ENCODE assay signal across 8 mouse cellular contexts in genomic region chr17:31563632-31564014, GRCm38 (mm10). TPM values are rescaled to one million over a fixed set of nuclear protein-coding genes. Genes with fewer than 3 reads are reported as not detected.
DNase-seq lines count a peak whose midpoint lies in the region; ATAC-seq and TF ChIP-seq lines count a peak whose summit lies in the region.

No protein-coding gene starts in this region.

- no peaks in the 10 kb centered on the region for H3K27me3 ChIP-seq in cerebellum, adult 2 months (ENCODE audit: control insufficient read depth, insufficient read depth, low read length)
- no peaks in the 10 kb centered on the region for H3K27me3 ChIP-seq in liver, embryonic 12.5 days (replicated peaks)
- no peaks in the 10 kb centered on the region for H3K27me3 ChIP-seq in neural tube, embryonic 12.5 days (replicated peaks)

- TF ChIP-seq POLR2A in cerebellum, adult 2 months (IDR thresholded peaks at IDR 0.05; ENCODE audit: borderline replicate concordance, insufficient read depth, low read length) = no peak

- H3K9ac ChIP-seq in liver, embryonic 12.5 days = peak overlapping the region; percentile 77
- H3K9ac ChIP-seq in neural tube, embryonic 12.5 days = peak overlapping the region; percentile 55

- 1% methylated on average over 12 of the region's 12 CpGs for WGBS in cerebellum, adult 2 months
- WGBS in liver, embryonic 12.5 days (ENCODE audit: insufficient replicate concordance) = 12% methylated on average over 12 of the region's 12 CpGs
- WGBS in neural tube, embryonic 12.5 days = 22% methylated on average over 12 of the region's 12 CpGs

- H3K4me3 ChIP-seq in cerebellum, adult 2 months (replicated peaks; ENCODE audit: insufficient read depth, low read depth, low read length) = peak overlapping the region; percentile 90
- peak overlapping the region; percentile 58 for H3K4me3 ChIP-seq in liver, embryonic 12.5 days
- peak overlapping the region; percentile 76 for H3K4me3 ChIP-seq in neural tube, embryonic 12.5 days

- H3K36me3 ChIP-seq in liver, embryonic 12.5 days = peaks cover 4% of the 10 kb centered on the region; the same call in 1 of the 2 replicates
- no peaks in the 10 kb centered on the region for H3K36me3 ChIP-seq in neural tube, embryonic 12.5 days

- peak overlapping the region; percentile 85 for H3K4me2 ChIP-seq in liver, embryonic 12.5 days
- H3K4me2 ChIP-seq in neural tube, embryonic 12.5 days (replicated peaks) = peak overlapping the region; percentile 69

- peaks cover 15% of the 10 kb centered on the region for H3K4me1 ChIP-seq in cerebellum, adult 2 months (ENCODE audit: control insufficient read depth, insufficient read depth, low read length)
- H3K4me1 ChIP-seq in liver, embryonic 12.5 days = peaks cover 38% of the 10 kb centered on the region
- H3K4me1 ChIP-seq in neural tube, embryonic 12.5 days = peaks cover 33% of the 10 kb centered on the region

- peak overlapping the region; percentile 96 for H3K27ac ChIP-seq in cerebellum, adult 2 months (ENCODE audit: insufficient read depth, low read length)
- peak overlapping the region; percentile 96 for H3K27ac ChIP-seq in liver, embryonic 12.5 days
- peak overlapping the region; percentile 48 for H3K27ac ChIP-seq in neural tube, embryonic 12.5 days

- no peak for ATAC-seq in liver, embryonic 12.5 days
- ATAC-seq in neural tube, embryonic 12.5 days (ENCODE audit: low FRiP score, low read depth) = no peak

- H3K9me3 ChIP-seq in liver, embryonic 12.5 days (replicated peaks) = no peaks in the 10 kb centered on the region
- H3K9me3 ChIP-seq in neural tube, embryonic 12.5 days = no peaks in the 10 kb centered on the region

- TF ChIP-seq CTCF in cerebellum, adult 2 months (IDR thresholded peaks at IDR 0.05; ENCODE audit: borderline replicate concordance, insufficient read depth, low read depth, low read length) = no peak

- DNase-seq in gastrocnemius, postnatal 10 days = peak; percentile 43
- DNase-seq in gastrocnemius, postnatal 25 days = no peak
- peak in 1 of 2 experiments; percentile 68 for DNase-seq in cerebellum, adult 2 months
- DNase-seq in frontal cortex, postnatal 10 days (ENCODE audit: low spot score in 2 of 2) = peak; percentile 35 to 37
- DNase-seq in kidney, adult 18-20 months = peak; percentile 58
- DNase-seq in thymus, postnatal 25 days = peak; percentile 57

RNA-seq across cellular contexts. Expression of gene Pknox1, which starts 0.9 kb away (rescaled TPM):
- 10 to 100 TPM; 11.1 to 16.8 TPM for total RNA-seq in gastrocnemius, postnatal 10 days (2021)
- 1 to 10 TPM; 5.9 to 7.0 TPM for total RNA-seq in gastrocnemius, postnatal 25 days (2021)
- polyA plus RNA-seq in cerebellum, adult 2 months (2012; rRNA removed) = 23.2 TPM in 2 replicates
- 15.4 and 16.7 TPM in 2 replicates for polyA plus RNA-seq in liver, embryonic 12.5 days (2016; fragmentation: Nextera tagmentation; extraction: Ambion mirVana)
- polyA plus RNA-seq in neural tube, embryonic 12.5 days (2016; fragmentation: Nextera tagmentation; extraction: Ambion mirVana) = 42.3 and 45.2 TPM in 2 replicates

RNA-seq across cellular contexts. Expression of gene Ndufv3, which starts 43.7 kb away (rescaled TPM):
- total RNA-seq in gastrocnemius, postnatal 10 days (2021) = 100 to 1,000 TPM; 426 to 454 TPM
- total RNA-seq in gastrocnemius, postnatal 25 days (2021) = 100 to 1,000 TPM; 458 to 461 TPM
- polyA plus RNA-seq in cerebellum, adult 2 months (2012; rRNA removed) = 421 and 446 TPM in 2 replicates
- 214 and 215 TPM in 2 replicates for polyA plus RNA-seq in liver, embryonic 12.5 days (2016; fragmentation: Nextera tagmentation; extraction: Ambion mirVana)
- 314 and 332 TPM in 2 replicates for polyA plus RNA-seq in neural tube, embryonic 12.5 days (2016; fragmentation: Nextera tagmentation; extraction: Ambion mirVana)

RNA-seq across cellular contexts. Expression of gene Wdr4, which starts 43.8 kb away (rescaled TPM):
- total RNA-seq in gastrocnemius, postnatal 10 days (2021) = 10 to 100 TPM in 1 of 2 experiments, 1 to 10 TPM in 1; 8.9 to 11.0 TPM
- total RNA-seq in gastrocnemius, postnatal 25 days (2021) = 1 to 10 TPM; 5.1 to 6.7 TPM
- polyA plus RNA-seq in cerebellum, adult 2 months (2012; rRNA removed) = 25.1 and 25.4 TPM in 2 replicates
- 42.2 and 46.1 TPM in 2 replicates for polyA plus RNA-seq in liver, embryonic 12.5 days (2016; fragmentation: Nextera tagmentation; extraction: Ambion mirVana)
- 36.4 and 38.4 TPM in 2 replicates for polyA plus RNA-seq in neural tube, embryonic 12.5 days (2016; fragmentation: Nextera tagmentation; extraction: Ambion mirVana)
